Mouse (Mus musculus) left cerebral cortex, postnatal 4 days (tissue): ENCODE data around the gene Slc25a14. TPM values are rescaled to one million over a fixed set of nuclear protein-coding genes. Genes with fewer than 3 reads are reported as not detected.

Experiments
- microRNA-seq: library from miRNA; unstranded; fragments of <30 nt; microRNA quantifications from one replicate; pipeline ENCODE4 v1.2.0, GENCODE M21; 2022
- total RNA-seq, 2 experiments: library from RNA; stranded (reverse); gene quantifications; 2 replicates each; pipeline ENCODE4 v1.2.3; 2021

Slc25a14 gene
- total RNA-seq, 2 experiments from 2014 or later, result 29.3 to 31.0 TPM

Small RNAs within 50 kb of the gene (microRNA-seq; reads per million reads assigned to microRNA genes)
- not detected for gene Gm27828

Other genes starting within 250 kb of the Slc25a14 start
- gene Elf4, start 160.3 kb upstream of the Slc25a14 start, total RNA-seq, result 1 to 10 TPM; 1.1 to 1.5 TPM
- 10 to 100 TPM; 22.3 to 25.2 TPM for gene Aifm1, start 109.8 kb upstream of the Slc25a14 start, total RNA-seq
- 10 to 100 TPM; 50.7 to 51.4 TPM for gene Rab33a, start 104.1 kb upstream of the Slc25a14 start, total RNA-seq
- gene Zfp280c, start 28.9 kb upstream of the Slc25a14 start, total RNA-seq, result 10 to 100 TPM; 36.9 to 37.4 TPM
- gene Gpr119, start 51.1 kb downstream of the Slc25a14 start, total RNA-seq, result not detected
- gene Rbmx2, start 71.6 kb downstream of the Slc25a14 start, total RNA-seq, result 1 to 10 TPM; 7.9 to 8.5 TPM